Mouse (Mus musculus): ENCODE results near the gene Evi2a. TPM values are rescaled to one million over a fixed set of nuclear protein-coding genes. Genes with fewer than 3 reads are reported as not detected.

Gene Evi2a
- polyA plus RNA-seq, 1 experiment from 2014 or later: 4.3 TPM

GRCm38 (mm10) chr11:79533950-79534690 is 3.7 kb upstream of the Evi2a start:
- Histone ChIP-seq H3K4me3 (no peak overlapping the region), H3K4me1 (replicated peaks) (no peaks in the 10 kb centered on the region; the same call in 1 of the 2 replicates), H3K9me3 (no peaks in the 10 kb centered on the region), H3K27me3 (no peaks in the 10 kb centered on the region), H3K9ac (no peak overlapping the region), H3K36me3 (peaks cover 20% of the 10 kb centered on the region), H3K4me2 (no peak overlapping the region), H3K27ac (no peak overlapping the region)
- WGBS: 88% methylated on average over 8 of the region's 8 CpGs
- no peak for ATAC-seq (ENCODE audit: low FRiP score)

- WGBS: 93% methylated on average over 6 of the region's 6 CpGs
- no peak overlapping the region for H3K9ac ChIP-seq
- H3K4me3 ChIP-seq: no peak overlapping the region
- no peak overlapping the region for H3K27ac ChIP-seq
- no peak overlapping the region for H3K4me2 ChIP-seq
- peaks cover 25% of the 10 kb centered on the region for H3K36me3 ChIP-seq
- no peaks in the 10 kb centered on the region for H3K9me3 ChIP-seq
- no peak for ATAC-seq (ENCODE audit: low FRiP score)
- no peaks in the 10 kb centered on the region; the same call in 1 of the 2 replicates for H3K4me1 ChIP-seq (replicated peaks)
- no peaks in the 10 kb centered on the region for H3K27me3 ChIP-seq
Observed at GRCm38 (mm10) chr11:79533311-79533710, 2.9 kb upstream of the Evi2a start.

- no peak for ATAC-seq (ENCODE audit: low FRiP score)
- H3K4me1 ChIP-seq (replicated peaks): no peaks in the 10 kb centered on the region; the same call in 1 of the 2 replicates
Observed at GRCm38 (mm10) chr11:79531485-79531884, 1.1 kb upstream of the Evi2a start.

GRCm38 (mm10) chr11:79530774-79531173 is 365 bp upstream of the Evi2a start:
- H3K27ac ChIP-seq: no peak overlapping the region
- ATAC-seq (ENCODE audit: low FRiP score): no peak
- no peaks in the 10 kb centered on the region for H3K9me3 ChIP-seq
- no peak overlapping the region for H3K9ac ChIP-seq
- WGBS: 96% methylated on average over 11 of the region's 11 CpGs
- no peak overlapping the region for H3K4me3 ChIP-seq
- no peak overlapping the region for H3K4me2 ChIP-seq
- H3K27me3 ChIP-seq: no peaks in the 10 kb centered on the region
- H3K4me1 ChIP-seq (replicated peaks): no peaks in the 10 kb centered on the region; the same call in 1 of the 2 replicates
- peaks cover 18% of the 10 kb centered on the region for H3K36me3 ChIP-seq

More at GRCm38 (mm10) chr11:79531485-79531884, 1.1 kb upstream of the Evi2a start:
- H3K4me2 ChIP-seq: no peak overlapping the region
- H3K4me3 ChIP-seq: no peak overlapping the region
- peaks cover 20% of the 10 kb centered on the region for H3K36me3 ChIP-seq
- no peaks in the 10 kb centered on the region for H3K27me3 ChIP-seq
- 94% methylated on average over 4 of the region's 4 CpGs for WGBS
- no peak overlapping the region for H3K9ac ChIP-seq
- no peaks in the 10 kb centered on the region for H3K9me3 ChIP-seq
- no peak overlapping the region for H3K27ac ChIP-seq

GRCm38 (mm10) chr11:79529736-79530135 is 673 bp downstream of the Evi2a start:
- peaks cover 18% of the 10 kb centered on the region for H3K36me3 ChIP-seq
- H3K9ac ChIP-seq: no peak overlapping the region
- 72% methylated on average over 2 of the region's 2 CpGs for WGBS
- ATAC-seq (ENCODE audit: low FRiP score): no peak
- no peaks in the 10 kb centered on the region for H3K9me3 ChIP-seq
- no peak overlapping the region for H3K27ac ChIP-seq
- H3K4me3 ChIP-seq: no peak overlapping the region
- no peak overlapping the region for H3K4me2 ChIP-seq
- H3K4me1 ChIP-seq (replicated peaks): no peaks in the 10 kb centered on the region; the same call in 1 of the 2 replicates
- H3K27me3 ChIP-seq: no peaks in the 10 kb centered on the region

- no peak for ATAC-seq (ENCODE audit: low FRiP score)
- H3K4me1 ChIP-seq (replicated peaks): no peaks in the 10 kb centered on the region; the same call in 1 of the 2 replicates
- WGBS: 98% methylated on average over 6 of the region's 6 CpGs
- no peaks in the 10 kb centered on the region for H3K9me3 ChIP-seq
- no peak overlapping the region for H3K4me2 ChIP-seq
- no peak overlapping the region for H3K9ac ChIP-seq
- H3K27me3 ChIP-seq: no peaks in the 10 kb centered on the region
- H3K4me3 ChIP-seq: no peak overlapping the region
- no peak overlapping the region for H3K27ac ChIP-seq
- H3K36me3 ChIP-seq: peaks cover 18% of the 10 kb centered on the region
Observed at GRCm38 (mm10) chr11:79529226-79529625, 1.2 kb downstream of the Evi2a start.

GRCm38 (mm10) chr11:79528601-79529000 is 1.8 kb downstream of the Evi2a start:
- Histone ChIP-seq H3K27me3 (no peaks in the 10 kb centered on the region), H3K27ac (no peak overlapping the region), H3K4me2 (no peak overlapping the region), H3K36me3 (peaks cover 18% of the 10 kb centered on the region), H3K4me1 (replicated peaks) (no peaks in the 10 kb centered on the region), H3K9ac (no peak overlapping the region), H3K9me3 (no peaks in the 10 kb centered on the region), H3K4me3 (no peak overlapping the region)
- ATAC-seq (ENCODE audit: low FRiP score): no peak
- 95% methylated on average over 3 of the region's 3 CpGs for WGBS

GRCm38 (mm10) chr11:79527739-79528384 is 2.5 kb downstream of the Evi2a start:
- peaks cover 18% of the 10 kb centered on the region for H3K36me3 ChIP-seq
- H3K4me3 ChIP-seq: no peak overlapping the region
- no peaks in the 10 kb centered on the region for H3K4me1 ChIP-seq (replicated peaks)
- no peaks in the 10 kb centered on the region for H3K9me3 ChIP-seq
- no peak overlapping the region for H3K4me2 ChIP-seq
- WGBS: 90% methylated on average over 5 of the region's 5 CpGs
- no peak for ATAC-seq (ENCODE audit: low FRiP score)
- H3K9ac ChIP-seq: no peak overlapping the region
- no peaks in the 10 kb centered on the region for H3K27me3 ChIP-seq
- H3K27ac ChIP-seq: no peak overlapping the region

- Histone ChIP-seq H3K4me2 (no peak overlapping the region), H3K9ac (no peak overlapping the region), H3K9me3 (no peaks in the 10 kb centered on the region), H3K36me3 (peaks cover 18% of the 10 kb centered on the region), H3K27ac (no peak overlapping the region), H3K27me3 (no peaks in the 10 kb centered on the region), H3K4me3 (no peak overlapping the region), H3K4me1 (replicated peaks) (no peaks in the 10 kb centered on the region)
- WGBS: 82% methylated on average over 15 of the region's 15 CpGs
- ATAC-seq (ENCODE audit: low FRiP score): no peak
Observed at GRCm38 (mm10) chr11:79527015-79527738, 3.2 kb downstream of the Evi2a start.

- no peak overlapping the region for H3K4me2 ChIP-seq
- no peak for ATAC-seq (ENCODE audit: low FRiP score)
- no peak overlapping the region for H3K27ac ChIP-seq
- H3K36me3 ChIP-seq: peaks cover 18% of the 10 kb centered on the region
- no peak overlapping the region for H3K4me3 ChIP-seq
- no peaks in the 10 kb centered on the region for H3K4me1 ChIP-seq (replicated peaks)
- no peaks in the 10 kb centered on the region for H3K9me3 ChIP-seq
- H3K9ac ChIP-seq: no peak overlapping the region
- WGBS: 98% methylated on average over 3 of the region's 3 CpGs
- no peaks in the 10 kb centered on the region for H3K27me3 ChIP-seq
Observed at GRCm38 (mm10) chr11:79526549-79526948, 3.9 kb downstream of the Evi2a start.

- Histone ChIP-seq H3K9me3 (no peaks in the 10 kb centered on the region), H3K36me3 (peaks cover 14% of the 10 kb centered on the region), H3K4me1 (replicated peaks) (no peaks in the 10 kb centered on the region), H3K4me3 (no peak overlapping the region), H3K9ac (no peak overlapping the region), H3K27ac (0 out of 2 replicates have a peak overlapping the region, but pooled peaks have one; percentile 26), H3K4me2 (no peak overlapping the region), H3K27me3 (no peaks in the 10 kb centered on the region)
- ATAC-seq (ENCODE audit: low FRiP score): no peak
- WGBS: 88% methylated on average over 1 of the region's 1 CpGs
Observed at GRCm38 (mm10) chr11:79524310-79524575, 6.2 kb downstream of the Evi2a start.

- Histone ChIP-seq H3K27me3 (no peaks in the 10 kb centered on the region), H3K4me3 (no peak within 1 kb of the TSS), H3K27ac (0 out of 2 replicates have a peak within 1 kb of the TSS, but pooled peaks have one; percentile 26), H3K9me3 (no peaks in the 10 kb centered on the region), H3K36me3 (peaks cover 13% of the 10 kb centered on the region), H3K4me1 (replicated peaks) (no peaks in the 10 kb centered on the region), H3K4me2 (no peak within 1 kb of the TSS), H3K9ac (no peak within 1 kb of the TSS)
- ATAC-seq (ENCODE audit: low FRiP score): no peak
- WGBS: 90% methylated on average over 10 of the region's 10 CpGs
Observed at GRCm38 (mm10) chr11:79523560-79524309, 6.7 kb downstream of the Evi2a start, which contains the start of gene Evi2b. Gene Evi2b (minus strand): TSS chr11:79523762.

All from hindbrain, embryonic 13.5 days (tissue).